Mouse (Mus musculus) CH12.LX (cell line): ENCODE measurements around the gene Tex264. TPM values are rescaled to one million over a fixed set of nuclear protein-coding genes. Genes with fewer than 3 reads are reported as not detected.

Source experiments
- DNase-seq: peaks from one replicate; pipeline ENCODE4 v3.0.0-alpha.2; 2013; ENCODE audit errors: extremely low read depth
- H3K27ac ChIP-seq: 2 replicates; pipeline ENCODE4 v1.5.1; 2012; ENCODE audit warnings: low read depth, mild to moderate bottlenecking, control low read depth, moderate library complexity; ENCODE audit not compliant: insufficient read depth
- H3K27me3 ChIP-seq: replicated peaks from 2 replicates; pipeline ENCODE3; 2012; ENCODE audit warnings: inconsistent platforms
- H3K36me3 ChIP-seq, 2 experiments: replicated peaks in 1 of 2; 2 replicates each; pipeline versions ENCODE3 to v1.6.1; 2012; ENCODE audit warnings: inconsistent platforms in 1 of 2, low read length in 1 of 2, mild to moderate bottlenecking in 1 of 2, mixed read lengths in 1 of 2, moderate library complexity in 1 of 2; ENCODE audit not compliant: control insufficient read depth in 1 of 2, insufficient read depth in 1 of 2
- H3K4me1 ChIP-seq, 2 experiments: 2 replicates each; pipeline ENCODE4 v1.6.1; 2012; ENCODE audit warnings: inconsistent platforms in 1 of 2, moderate library complexity in 1 of 2; ENCODE audit not compliant: insufficient read depth in 2 of 2, control insufficient read depth in 1 of 2
- H3K4me2 ChIP-seq: 2 replicates; pipeline ENCODE4 v1.6.1; 2012; ENCODE audit warnings: low read depth, mild to moderate bottlenecking, control low read depth; ENCODE audit not compliant: poor library complexity, insufficient read depth, severe bottlenecking
- H3K4me3 ChIP-seq, 3 experiments: fragments of 150-350 bp in 1 of 3; sonication (generic) in 1 of 3; replicated peaks in 1 of 3; 2 replicates each; pipeline versions ENCODE3 to v1.5.1; 2011 to 2012; ENCODE audit warnings: low read depth in 2 of 3, low read length in 2 of 3, mild to moderate bottlenecking in 2 of 3, moderate library complexity in 2 of 3, control low read depth in 1 of 3, improper control_type of control experiment in 1 of 3, inconsistent platforms in 1 of 3, mixed read lengths in 1 of 3; ENCODE audit not compliant: poor library complexity in 1 of 3
- H3K79me2 ChIP-seq: replicated peaks from 2 replicates; pipeline ENCODE4 v1.6.1; 2012; ENCODE audit warnings: mild to moderate bottlenecking, moderate library complexity; ENCODE audit not compliant: control insufficient read depth, poor library complexity, insufficient read depth, severe bottlenecking; ENCODE audit errors: extremely low read depth
- H3K9ac ChIP-seq: 2 replicates; pipeline ENCODE4 v1.6.1; 2012; ENCODE audit warnings: low read depth, mild to moderate bottlenecking, control low read depth, moderate library complexity; ENCODE audit not compliant: insufficient read depth
- H3K9me3 ChIP-seq: replicated peaks from 2 replicates; pipeline ENCODE3; 2012; ENCODE audit warnings: low read length, inconsistent platforms, mixed read lengths
- BHLHE40 ChIP-seq: IDR thresholded peaks from 2 replicates; pipeline ENCODE4 v1.6.1; 2011; ENCODE audit warnings: mild to moderate bottlenecking, low read depth, low read length, improper control_type of control experiment
- CTCF ChIP-seq, 2 experiments: IDR thresholded peaks in 1 of 2; conservative IDR thresholded peaks in 1 of 2; 2 replicates each; pipeline ENCODE4 v1.5.1; 2011 to 2012; ENCODE audit warnings: low read depth in 2 of 2, low read length in 2 of 2, improper control_type of control experiment in 1 of 2, inconsistent platforms in 1 of 2, mild to moderate bottlenecking in 1 of 2, moderate library complexity in 1 of 2
- ELF1 ChIP-seq: IDR thresholded peaks from 2 replicates; pipeline ENCODE4 v1.6.1; 2014; ENCODE audit warnings: low read depth, mild to moderate bottlenecking, inconsistent platforms, low read length, improper control_type of control experiment
- EP300 ChIP-seq: IDR thresholded peaks from 2 replicates; pipeline ENCODE4 v1.6.1; 2011; ENCODE audit warnings: low read length, improper control_type of control experiment
- HCFC1 ChIP-seq: IDR thresholded peaks from 2 replicates; pipeline ENCODE4 v1.6.1; 2012; ENCODE audit warnings: low read depth, mild to moderate bottlenecking, inconsistent platforms, low read length, improper control_type of control experiment
- KAT2A ChIP-seq: IDR thresholded peaks from 2 replicates; pipeline ENCODE4 v1.6.1; 2012; ENCODE audit warnings: low read length, improper control_type of control experiment, inconsistent platforms; ENCODE audit not compliant: insufficient replicate concordance
- MAX ChIP-seq: IDR thresholded peaks from 2 replicates; pipeline ENCODE4 v1.6.1; 2011; ENCODE audit warnings: low read length, improper control_type of control experiment
- MYC ChIP-seq: IDR thresholded peaks from 2 replicates; pipeline ENCODE4 v1.6.1; 2011; ENCODE audit warnings: low read depth, mild to moderate bottlenecking, improper control_type of control experiment, low read length
- NELFE ChIP-seq: IDR thresholded peaks from 2 replicates; pipeline ENCODE4 v1.6.1; 2011; ENCODE audit warnings: low read depth, low read length, improper control_type of control experiment
- PAX5 ChIP-seq: IDR thresholded peaks from 2 replicates; pipeline ENCODE4 v1.6.1; 2012; ENCODE audit warnings: low read length, inconsistent platforms, mixed read lengths
- POLR2A ChIP-seq: IDR thresholded peaks from 2 replicates; pipeline ENCODE4 v1.6.1; 2011; ENCODE audit warnings: low read depth, mild to moderate bottlenecking, improper control_type of control experiment, low read length
- SIN3A ChIP-seq: IDR thresholded peaks from 2 replicates; pipeline ENCODE4 v1.6.1; 2012; ENCODE audit warnings: low read length, improper control_type of control experiment, inconsistent platforms
- SMC3 ChIP-seq: IDR thresholded peaks from 2 replicates; pipeline ENCODE4 v1.6.1; 2011; ENCODE audit warnings: low read depth, low read length, improper control_type of control experiment
- TBP ChIP-seq: conservative IDR thresholded peaks from 2 replicates; pipeline ENCODE4 v1.6.1; 2011; ENCODE audit warnings: low read depth, low read length, improper control_type of control experiment
- TCF12 ChIP-seq: IDR thresholded peaks from 2 replicates; pipeline ENCODE4 v1.6.1; 2014; ENCODE audit warnings: low read depth, mild to moderate bottlenecking, inconsistent platforms, low read length, improper control_type of control experiment
- USF1 ChIP-seq: IDR thresholded peaks from 2 replicates; pipeline ENCODE4 v1.6.1; 2014; ENCODE audit warnings: low read depth, mild to moderate bottlenecking, inconsistent platforms, low read length, improper control_type of control experiment
- ZNF384 ChIP-seq: IDR thresholded peaks from 2 replicates; pipeline ENCODE4 v1.6.1; 2012; ENCODE audit warnings: low read depth, low read length, improper control_type of control experiment, inconsistent platforms
- dilution Hi-C: fragments of 300-500 bp; cut with MboI; formaldehyde crosslinking; loops from 2 replicates; pipeline ENCODE4 v1.14.3; 2020; ENCODE audit warnings: low sequenced_read_pairs; ENCODE audit not compliant: extremely low pct_unique_long_range_greater_than_20kb, extremely low pct_ligation_motif_present
- in situ Hi-C: fragments of 300-500 bp; cut with MboI; formaldehyde crosslinking; loops from 3 replicates; pipeline ENCODE4 v1.14.3; 2019; ENCODE audit warnings: low sequenced_read_pairs, low pct_ligation_motif_present, low pct_unique_long_range_greater_than_20kb, mixed read lengths
- polyA plus RNA-seq: library from polyadenylated mRNA; unstranded; fragments of >175 nt; gene quantifications from 2 replicates; pipeline ENCODE4 v1.2.1, GENCODE M21; 2012; ENCODE audit warnings: low read depth; ENCODE audit not compliant: insufficient read length
- total RNA-seq, 2 experiments: library from RNA; depleted of rRNA; stranded (reverse); fragments of 300-350 nt in 1 of 2; fragments of >200 nt in 1 of 2; gene quantifications; 2 replicates each; pipeline ENCODE4 v1.2.3; 2012 to 2014

Tex264 gene
- total and polyA plus RNA-seq, 3 experiments: 34.3 to 54.8 (median 45.3) TPM

DNA sequence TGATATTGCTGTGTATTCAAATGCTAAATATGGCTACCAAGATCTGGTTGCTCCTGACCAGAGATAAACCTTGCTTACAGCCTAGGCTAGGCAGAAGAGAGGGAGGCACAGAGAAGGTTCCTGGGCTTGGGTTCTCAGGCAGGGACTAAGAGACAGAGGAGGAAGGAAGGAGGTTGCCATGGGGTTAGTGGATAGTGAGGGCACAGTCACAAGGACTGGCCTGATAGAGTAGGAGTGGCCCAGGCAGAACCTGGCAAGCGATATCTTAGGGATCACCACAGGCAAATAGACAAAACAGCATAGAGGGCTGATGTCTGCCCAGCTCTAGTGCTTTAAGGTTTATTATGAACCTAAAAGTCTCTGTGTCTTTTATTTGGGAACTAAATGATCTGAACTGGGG, 41.2 kb upstream of the Tex264 start:
- H3K27ac ChIP-seq: no peak overlapping the region
- no peaks in the 10 kb centered on the region for H3K9me3 ChIP-seq
- peaks cover 0 to 24% of the 10 kb centered on the region in 2 experiments for H3K36me3 ChIP-seq
- no peaks in the 10 kb centered on the region for H3K79me2 ChIP-seq
- TF ChIP-seq HCFC1 (no peak), TCF12 (no peak)
- H3K4me3 ChIP-seq: no peak overlapping the region
- DNase-seq: no peak
- H3K9ac ChIP-seq: no peak overlapping the region
- no peaks in the 10 kb centered on the region for H3K27me3 ChIP-seq
- no peaks in the 10 kb centered on the region for H3K4me1 ChIP-seq
- dilution Hi-C loops (no loop called here), in situ Hi-C loops (no loop called here)
- no peak overlapping the region for H3K4me2 ChIP-seq

DNA sequence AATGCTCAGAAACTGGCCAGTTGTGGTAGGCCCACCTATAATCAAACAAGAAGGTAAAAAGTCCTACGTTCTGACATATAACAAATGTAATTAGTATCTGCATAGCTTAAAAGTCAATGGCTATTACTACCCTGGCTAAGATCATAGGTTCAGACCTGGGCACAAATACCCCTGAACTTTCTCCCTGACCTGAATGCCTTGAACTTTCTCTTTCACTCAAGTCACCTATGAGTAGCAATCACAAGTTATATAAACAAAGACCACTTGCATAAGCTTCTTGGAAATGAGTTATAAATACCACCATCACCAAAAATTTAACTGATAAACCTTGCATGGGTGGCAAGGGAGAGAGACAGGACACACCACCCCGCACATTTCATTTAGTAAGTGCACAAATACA, 39.7 kb upstream of the Tex264 start:
- H3K27ac ChIP-seq: no peak overlapping the region
- H3K4me1 ChIP-seq: no peaks in the 10 kb centered on the region
- no peaks in the 10 kb centered on the region for H3K27me3 ChIP-seq
- TF ChIP-seq SMC3 (no peak), BHLHE40 (no peak), HCFC1 (no peak), ELF1 (no peak), CTCF (conservative IDR thresholded peaks at IDR 0.05 in 1 of 2, IDR thresholded peaks at IDR 0.05 in 1 of 2; ENCODE audit: low read depth in 2 of 2, low read length in 2 of 2) (no peak)
- in situ Hi-C loops (no loop called here), dilution Hi-C loops (no loop called here)
- H3K4me2 ChIP-seq: no peak overlapping the region
- no peak overlapping the region for H3K4me3 ChIP-seq
- H3K36me3 ChIP-seq: peaks cover 0 to 31% of the 10 kb centered on the region in 2 experiments
- no peak overlapping the region for H3K9ac ChIP-seq
- H3K79me2 ChIP-seq: no peaks in the 10 kb centered on the region
- no peak for DNase-seq
- no peaks in the 10 kb centered on the region for H3K9me3 ChIP-seq

DNA sequence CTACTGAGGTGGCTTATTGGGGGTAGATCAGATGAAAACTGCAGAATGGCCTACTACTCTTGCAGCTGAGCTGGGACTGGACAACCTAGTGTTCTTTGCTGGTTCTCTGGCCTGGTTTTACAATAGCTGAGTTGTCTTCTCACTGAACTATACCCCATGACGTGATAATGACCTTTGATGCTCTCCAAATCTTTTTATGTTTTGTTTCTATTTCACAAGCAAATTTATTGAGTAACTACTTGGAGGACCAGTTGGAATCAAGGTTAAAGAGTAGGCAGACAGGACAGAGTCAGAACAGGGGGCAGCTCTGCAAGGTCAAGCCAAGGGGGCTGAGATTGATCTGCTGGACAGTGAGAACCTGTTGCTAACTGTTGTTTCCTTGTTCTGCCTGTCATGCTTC, 39.1 kb upstream of the Tex264 start:
- H3K9me3 ChIP-seq: no peaks in the 10 kb centered on the region
- DNase-seq: no peak
- TF ChIP-seq MAX (no peak), MYC (no peak), CTCF (conservative IDR thresholded peaks at IDR 0.05 in 1 of 2, IDR thresholded peaks at IDR 0.05 in 1 of 2; ENCODE audit: low read depth in 2 of 2, low read length in 2 of 2) (no peak), KAT2A (no peak), SMC3 (no peak), POLR2A (no peak), ELF1 (no peak), TCF12 (no peak), EP300 (no peak), PAX5 (no peak), NELFE (no peak), SIN3A (no peak), USF1 (no peak), TBP (no peak), ZNF384 (no peak)
- no peak overlapping the region for H3K9ac ChIP-seq
- H3K4me1 ChIP-seq: no peaks in the 10 kb centered on the region
- dilution Hi-C loops: no loop called here
- in situ Hi-C loops: no loop called here
- peaks cover 5 to 37% of the 10 kb centered on the region in 2 experiments for H3K36me3 ChIP-seq
- H3K79me2 ChIP-seq: no peaks in the 10 kb centered on the region
- no peak overlapping the region for H3K27ac ChIP-seq
- no peak overlapping the region for H3K4me2 ChIP-seq
- H3K27me3 ChIP-seq: no peaks in the 10 kb centered on the region
- H3K4me3 ChIP-seq: no peak overlapping the region
